8 mouse cellular contexts compared by ENCODE assay signal in genomic region chr7:30323795-30324194, GRCm38 (mm10). TPM values are rescaled to one million over a fixed set of nuclear protein-coding genes. Genes with fewer than 3 reads are reported as not detected.
DNase-seq lines count a peak whose midpoint lies in the region; ATAC-seq lines count a peak whose summit lies in the region.

Gene Sdhaf1, minus strand, starts transcription at chr7:30323895.

- H3K36me3 ChIP-seq in lung, embryonic 16.5 days (ENCODE audit: control insufficient read depth, insufficient read depth, low read length), result no peaks in the 10 kb centered on the region
- no peaks in the 10 kb centered on the region for H3K36me3 ChIP-seq in embryonic facial prominence, embryonic 14.5 days (ENCODE audit: control insufficient read depth, insufficient read depth, low read length)
- no peaks in the 10 kb centered on the region for H3K36me3 ChIP-seq in hindbrain, embryonic 12.5 days
- no peaks in the 10 kb centered on the region; the same call in 1 of the 2 replicates for H3K36me3 ChIP-seq in midbrain, embryonic 14.5 days (ENCODE audit: control insufficient read depth, insufficient read depth, low read length)

- no peak for ATAC-seq in lung, embryonic 16.5 days (ENCODE audit: low read depth)
- no peak for ATAC-seq in embryonic facial prominence, embryonic 14.5 days (ENCODE audit: low read depth)
- no peak for ATAC-seq in hindbrain, embryonic 12.5 days (ENCODE audit: low FRiP score)
- no peak for ATAC-seq in midbrain, embryonic 14.5 days (ENCODE audit: low FRiP score, low TSS enrichment)

- intact Hi-C loops in left cerebral cortex, postnatal 25 days (cut with DNase I), result no loop called here

- peaks cover 4% of the 10 kb centered on the region; the same call in 1 of the 2 replicates for H3K9me3 ChIP-seq in lung, embryonic 16.5 days (ENCODE audit: control insufficient read depth, low read length)
- no peaks in the 10 kb centered on the region for H3K9me3 ChIP-seq in embryonic facial prominence, embryonic 14.5 days (ENCODE audit: control insufficient read depth, low read length)
- H3K9me3 ChIP-seq in hindbrain, embryonic 12.5 days (replicated peaks), result 0 out of 2 replicates have a peak, but pooled peaks cover 4% of the 10 kb centered on the region
- peaks cover 4% of the 10 kb centered on the region; the same call in 1 of the 2 replicates for H3K9me3 ChIP-seq in midbrain, embryonic 14.5 days (ENCODE audit: control insufficient read depth, low read length)

- peak within 1 kb of the TSS; percentile 53 for H3K4me2 ChIP-seq in lung, embryonic 16.5 days (ENCODE audit: low read depth, low read length)
- H3K4me2 ChIP-seq in embryonic facial prominence, embryonic 14.5 days (ENCODE audit: low read depth, low read length), result peak within 1 kb of the TSS; percentile 82
- H3K4me2 ChIP-seq in hindbrain, embryonic 12.5 days (replicated peaks), result peak within 1 kb of the TSS; percentile 76
- H3K4me2 ChIP-seq in midbrain, embryonic 14.5 days (ENCODE audit: low read length), result peak within 1 kb of the TSS; percentile 75

- no peaks in the 10 kb centered on the region for H3K27me3 ChIP-seq in lung, embryonic 16.5 days (ENCODE audit: control insufficient read depth, insufficient read depth, low read depth, low read length)
- H3K27me3 ChIP-seq in embryonic facial prominence, embryonic 14.5 days (replicated peaks; ENCODE audit: control insufficient read depth, insufficient read depth, low read length), result no peaks in the 10 kb centered on the region
- peaks cover 7% of the 10 kb centered on the region for H3K27me3 ChIP-seq in hindbrain, embryonic 12.5 days
- H3K27me3 ChIP-seq in midbrain, embryonic 14.5 days (ENCODE audit: control insufficient read depth, insufficient read depth, low read length), result no peaks in the 10 kb centered on the region

- WGBS in lung, embryonic 16.5 days, result 73% methylated on average over 3 of the region's 3 CpGs
- whole genome bisulfite sequencing in embryonic facial prominence, embryonic 14.5 days, result 79% methylated on average over 3 of the region's 3 CpGs
- 71% methylated on average over 3 of the region's 3 CpGs for WGBS in hindbrain, embryonic 12.5 days
- 79% methylated on average over 3 of the region's 3 CpGs for WGBS in midbrain, embryonic 14.5 days

- no peak for DNase-seq in lung, postnatal 4 days
- no peak for DNase-seq in embryonic facial prominence, embryonic 14.5 days (ENCODE audit: low spot score)
- no peak for DNase-seq in midbrain, embryonic 14.5 days
- DNase-seq in MN1 (ENCODE audit: low spot score), result no peak
- DNase-seq in layer of hippocampus, postnatal 14 days (ENCODE audit: low spot score in 2 of 2), result no peak
- DNase-seq in left cerebral cortex, postnatal 25 days (ENCODE audit: low spot score in 2 of 2), result no peak

- peak within 1 kb of the TSS; percentile 85 for H3K4me3 ChIP-seq in lung, embryonic 16.5 days (ENCODE audit: low read length)
- peak within 1 kb of the TSS; percentile 89 for H3K4me3 ChIP-seq in embryonic facial prominence, embryonic 14.5 days (ENCODE audit: low read depth, low read length)
- H3K4me3 ChIP-seq in hindbrain, embryonic 12.5 days, result peak within 1 kb of the TSS; percentile 75
- peak within 1 kb of the TSS; percentile 84 for H3K4me3 ChIP-seq in midbrain, embryonic 14.5 days (replicated peaks; ENCODE audit: low read depth, low read length)

- peak within 1 kb of the TSS; percentile 53 for H3K9ac ChIP-seq in lung, embryonic 16.5 days (ENCODE audit: low read length)
- H3K9ac ChIP-seq in embryonic facial prominence, embryonic 14.5 days (ENCODE audit: low read depth, low read length), result peak within 1 kb of the TSS; percentile 55
- 0 out of 2 replicates have a peak within 1 kb of the TSS, but pooled peaks have one; percentile 79 for H3K9ac ChIP-seq in hindbrain, embryonic 12.5 days
- no peak within 1 kb of the TSS; the same call in 1 of the 2 replicates for H3K9ac ChIP-seq in midbrain, embryonic 14.5 days (replicated peaks; ENCODE audit: low read length)

- H3K4me1 ChIP-seq in lung, embryonic 16.5 days (replicated peaks; ENCODE audit: control insufficient read depth, insufficient read depth, low read length), result peaks cover 21% of the 10 kb centered on the region
- H3K4me1 ChIP-seq in embryonic facial prominence, embryonic 14.5 days (ENCODE audit: control insufficient read depth, insufficient read depth, low read length), result peaks cover 8% of the 10 kb centered on the region; the same call in 1 of the 2 replicates
- H3K4me1 ChIP-seq in hindbrain, embryonic 12.5 days, result peaks cover 16% of the 10 kb centered on the region
- H3K4me1 ChIP-seq in midbrain, embryonic 14.5 days (ENCODE audit: control insufficient read depth, insufficient read depth, low read length), result peaks cover 12% of the 10 kb centered on the region; the same call in 1 of the 2 replicates

- H3K27ac ChIP-seq in lung, embryonic 16.5 days (ENCODE audit: low read length), result peak within 1 kb of the TSS; percentile 77
- H3K27ac ChIP-seq in embryonic facial prominence, embryonic 14.5 days (replicated peaks; ENCODE audit: low read depth, low read length), result peak within 1 kb of the TSS; percentile 89
- H3K27ac ChIP-seq in hindbrain, embryonic 12.5 days, result peak within 1 kb of the TSS; percentile 86; the same call in 1 of the 2 replicates
- H3K27ac ChIP-seq in midbrain, embryonic 14.5 days (replicated peaks; ENCODE audit: low read depth, low read length), result no peak within 1 kb of the TSS

RNA-seq across cellular contexts. Expression of gene Sdhaf1, which starts in this region (rescaled TPM):
- 14.5 and 15.8 TPM in 2 replicates for polyA plus RNA-seq in lung, embryonic 16.5 days (2015; fragmentation: Nextera tagmentation; extraction: Ambion mirVana)
- 18.8 and 19.5 TPM in 2 replicates for polyA plus RNA-seq in embryonic facial prominence, embryonic 14.5 days (2014; fragmentation: Nextera tagmentation; extraction: Ambion mirVana)
- polyA plus RNA-seq in hindbrain, embryonic 12.5 days (2016; fragmentation: Nextera tagmentation; extraction: Ambion mirVana), result 22.3 and 23.4 TPM in 2 replicates
- 19.8 and 20.4 TPM in 2 replicates for polyA plus RNA-seq in midbrain, embryonic 14.5 days (2014; fragmentation: Nextera tagmentation; extraction: Ambion mirVana)
- 1 to 10 TPM; 7.8 to 8.9 TPM for total RNA-seq in layer of hippocampus, postnatal 14 days (2021)
- total RNA-seq in left cerebral cortex, postnatal 25 days (2021), result 1 to 10 TPM; 7.2 to 7.8 TPM
